Mouse (Mus musculus) activated CD4-positive, CD25-positive, alpha-beta regulatory T cell, adult 4 months (primary cell): ENCODE data around the gene Retreg1. TPM values are rescaled to one million over a fixed set of nuclear protein-coding genes. Genes with fewer than 3 reads are reported as not detected.

Experiments
- ATAC-seq: one replicate; pipeline ENCODE4 v1.8.0; 2017
- polyA plus RNA-seq, 2 experiments: library from polyadenylated mRNA; unstranded; fragments of 100-300 nt; shearing (Covaris generic); gene quantifications; one replicate each; pipeline ENCODE4 v1.2.1; 2017

The Retreg1 gene
- polyA plus RNA-seq, 2 experiments from 2014 or later: 58.2 to 69.6 TPM

- ATAC-seq: no peak
Measured at GRCm38 (mm10) chr15:26021721-26022120, 178.7 kb downstream of the Retreg1 start.

DNA sequence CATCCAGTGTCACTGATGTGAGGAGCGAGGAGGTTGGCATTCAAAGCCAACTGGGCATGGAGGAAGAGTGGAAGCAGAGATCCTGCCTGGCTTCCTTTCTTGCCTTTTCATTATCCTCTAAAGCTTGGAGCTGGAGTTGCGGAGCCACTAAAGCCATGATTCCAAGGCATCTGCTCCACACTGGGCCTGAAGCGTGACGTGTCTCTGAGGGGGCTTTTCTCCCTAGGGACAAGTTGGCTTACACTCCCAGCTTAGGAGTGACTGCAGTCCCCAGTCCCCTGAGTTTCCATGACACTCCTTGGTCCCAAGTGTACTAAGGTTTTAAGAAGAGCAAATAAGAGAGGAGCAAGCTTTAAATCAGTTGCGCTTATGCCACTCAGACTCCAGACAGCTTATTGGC is 179.7 kb downstream of the Retreg1 start:
- no peak for ATAC-seq

Other genes starting within 250 kb of the Retreg1 start
- gene Myo10, start 220.7 kb upstream of the Retreg1 start, polyA plus RNA-seq: 1 to 10 TPM in 1 of 2 experiments, under 1 TPM in 1; 0.60 to 1.4 TPM
- gene Zfp622, start 141.2 kb downstream of the Retreg1 start, polyA plus RNA-seq: 10 to 100 TPM in 1 of 2 experiments, 1 to 10 TPM in 1; 8.8 to 15.9 TPM